ENCODE assay signal across 17 mouse cellular contexts in genomic region chr12:103863101-103863974, GRCm38 (mm10). TPM values are rescaled to one million over a fixed set of nuclear protein-coding genes. Genes with fewer than 3 reads are reported as not detected.
DNase-seq lines count a peak whose midpoint lies in the region; ATAC-seq and TF ChIP-seq lines count a peak whose summit lies in the region.
"Not testable (repeated sequence)": the region's sequence is repeated elsewhere in the genome, so short reads cannot be mapped to it uniquely, and the experiment has no call there.
"Had no signal": no experiment of that assay in that cellular context is flagged by ENCODE, and none has a peak within 500 bp of the region (broad histone marks: within the 10 kb centered on the region; RNA-seq: fewer than 3 reads in every experiment).

TSS of gene Serpina1a (minus strand) at chr12:103863562.

- H3K4me2 ChIP-seq in intestine, embryonic 14.5 days (ENCODE audit: low read length); kidney, postnatal 0 days (ENCODE audit: low read length): not testable (repeated sequence)
- H3K4me2 ChIP-seq in liver, embryonic 13.5 days, result peak within 1 kb of the TSS; percentile 46
- H3K4me2 ChIP-seq in liver, postnatal 0 days (ENCODE audit: low read depth, low read length), result peak within 1 kb of the TSS; percentile 52; the same call in 1 of the 2 replicates

- ATAC-seq in intestine, embryonic 14.5 days (replicated peaks; ENCODE audit: low FRiP score, low TSS enrichment, low read depth), result peak; percentile 27; the same call in 1 of the 2 replicates
- not testable (repeated sequence) for ATAC-seq in kidney, postnatal 0 days (replicated peaks; ENCODE audit: low FRiP score, low read depth)
- ATAC-seq in liver, embryonic 13.5 days (ENCODE audit: low read depth), result peak; percentile 53; the same call in 1 of the 2 replicates
- ATAC-seq in liver, postnatal 0 days, result peak; percentile 74

- TF ChIP-seq CTCF in kidney, adult 2 months (conservative IDR thresholded peaks at IDR 0.05; ENCODE audit: insufficient read depth, insufficient read length, low read depth, low read length); kidney, postnatal 0 days (IDR thresholded peaks at IDR 0.05; ENCODE audit: low read depth); liver, postnatal 0 days (IDR thresholded peaks at IDR 0.05; ENCODE audit: low read depth): not testable (repeated sequence)

- not testable (repeated sequence) for TF ChIP-seq EP300 in liver, postnatal 0 days (IDR thresholded peaks at IDR 0.05; ENCODE audit: low read depth)

- not testable (repeated sequence) for H3K4me3 ChIP-seq in intestine, embryonic 14.5 days (ENCODE audit: low read depth, low read length); kidney, adult 2 months (ENCODE audit: insufficient read depth, low read depth, low read length); kidney, postnatal 0 days (replicated peaks; ENCODE audit: low read depth, low read length)
- H3K4me3 ChIP-seq in liver, embryonic 13.5 days (replicated peaks), result peak within 1 kb of the TSS; percentile 41
- H3K4me3 ChIP-seq in liver, postnatal 0 days (ENCODE audit: low read depth, low read length), result peak within 1 kb of the TSS; percentile 32

- not testable (repeated sequence) for H3K4me1 ChIP-seq in intestine, embryonic 14.5 days (replicated peaks; ENCODE audit: control insufficient read depth, insufficient read depth, low read length); kidney, adult 2 months (ENCODE audit: control insufficient read depth, insufficient read depth, low read length); kidney, postnatal 0 days (replicated peaks; ENCODE audit: insufficient read depth, low read length); liver, embryonic 13.5 days (replicated peaks); liver, postnatal 0 days (ENCODE audit: insufficient read depth)

- H3K9ac ChIP-seq in intestine, embryonic 14.5 days (ENCODE audit: low read length); kidney, postnatal 0 days (ENCODE audit: low read depth, low read length); liver, embryonic 13.5 days; liver, postnatal 0 days (replicated peaks): not testable (repeated sequence)

- not testable (repeated sequence) for H3K36me3 ChIP-seq in intestine, embryonic 14.5 days (ENCODE audit: control insufficient read depth, insufficient read depth, low read length); kidney, adult 2 months (ENCODE audit: control insufficient read depth, insufficient read depth, low read length); kidney, postnatal 0 days (ENCODE audit: insufficient read depth, low read length); liver, embryonic 13.5 days; liver, postnatal 0 days (replicated peaks; ENCODE audit: insufficient read depth, low read length)

- DNase-seq in adrenal gland, postnatal 4 days (ENCODE audit: low spot score in 2 of 2); kidney, postnatal 0 days (ENCODE audit: low spot score); liver, embryonic 13.5 days: not testable (repeated sequence)
- peak; percentile 50 for DNase-seq in intestine, embryonic 14.5 days (ENCODE audit: low spot score)
- DNase-seq in kidney, adult 2 months, result peak; percentile 4
- DNase-seq in liver, postnatal 0 days, result peak; percentile 27

- TF ChIP-seq POLR2A in kidney, adult 2 months (IDR thresholded peaks at IDR 0.05; ENCODE audit: low read depth, low read length), result not testable (repeated sequence)

- WGBS in intestine, embryonic 14.5 days, result 65% methylated on average over 9 of the region's 9 CpGs
- 58% methylated on average over 9 of the region's 9 CpGs for WGBS in kidney, adult 2 months
- WGBS in kidney, postnatal 0 days, result 76% methylated on average over 9 of the region's 9 CpGs
- WGBS in liver, embryonic 13.5 days (ENCODE audit: insufficient replicate concordance), result 49% methylated on average over 9 of the region's 9 CpGs
- 44% methylated on average over 9 of the region's 9 CpGs for WGBS in liver, postnatal 0 days (ENCODE audit: insufficient replicate concordance)

- H3K27ac ChIP-seq in intestine, embryonic 14.5 days (ENCODE audit: low read depth); kidney, adult 2 months (ENCODE audit: insufficient read depth, low read depth, low read length); kidney, postnatal 0 days; liver, embryonic 13.5 days: not testable (repeated sequence)
- H3K27ac ChIP-seq in liver, postnatal 0 days (ENCODE audit: low read depth), result peak within 1 kb of the TSS; percentile 67

- H3K27me3 ChIP-seq in intestine, embryonic 14.5 days (replicated peaks; ENCODE audit: control insufficient read depth, insufficient read depth, low read length); kidney, adult 2 months (replicated peaks; ENCODE audit: control insufficient read depth, insufficient read depth, low read length); kidney, postnatal 0 days (ENCODE audit: insufficient read depth, low read length); liver, embryonic 13.5 days; liver, postnatal 0 days (ENCODE audit: insufficient read depth, low read length): not testable (repeated sequence)

- H3K9me3 ChIP-seq in intestine, embryonic 14.5 days (ENCODE audit: control insufficient read depth, low read length); kidney, postnatal 0 days (replicated peaks; ENCODE audit: low read length); liver, embryonic 13.5 days (replicated peaks); liver, postnatal 0 days (ENCODE audit: low read length): not testable (repeated sequence)

RNA-seq across cellular contexts. Expression of gene Serpina1a, which starts in this region (rescaled TPM):
- 100 to 1,000 TPM in 1 of 2 experiments, 10 to 100 TPM in 1; 11.1 to 267 TPM for total RNA-seq in adrenal gland, postnatal 4 days (2021)
- polyA plus RNA-seq in intestine, embryonic 14.5 days (2014; fragmentation: Nextera tagmentation; extraction: Ambion mirVana), result 35.4 and 41.6 TPM in 2 replicates
- polyA plus RNA-seq in kidney, adult 2 months (2012; rRNA removed), result 11.3 and 16.6 TPM in 2 replicates
- 26.1 and 28.1 TPM in 2 replicates for polyA plus RNA-seq in kidney, postnatal 0 days (2015; fragmentation: Nextera tagmentation; extraction: Ambion mirVana)
- 280 and 331 TPM in 2 replicates for polyA plus RNA-seq in liver, embryonic 13.5 days (2015; fragmentation: Nextera tagmentation; extraction: Ambion mirVana)
- 2,837 and 2,905 TPM in 2 replicates for polyA plus RNA-seq in liver, postnatal 0 days (2015; fragmentation: Nextera tagmentation; extraction: Ambion mirVana)
- total RNA-seq: CH12.LX; gastrocnemius, postnatal 36 days; heart, adult 18-20 months; heart, postnatal 14 days; hematopoietic stem cell, adult 5-6 weeks had no signal
- polyA plus RNA-seq: activated CD4-positive, CD25-positive, alpha-beta regulatory T cell, adult 4 months; cortical plate, adult 2 months; embryonic facial prominence, embryonic 12.5 days; forebrain, embryonic 11.5 days; forebrain, embryonic 15.5 days; hindbrain, embryonic 13.5 days had no signal
